In genomic region chr4:149177046-149177445, GRCm38 (mm10) we compare ENCODE assay signal across 22 mouse cellular contexts. TPM values are rescaled to one million over a fixed set of nuclear protein-coding genes. Genes with fewer than 3 reads are reported as not detected.
DNase-seq lines count a peak whose midpoint lies in the region; ATAC-seq and TF ChIP-seq lines count a peak whose summit lies in the region.
"Had no signal": no experiment of that assay in that cellular context is flagged by ENCODE, and none has a peak within 500 bp of the region (broad histone marks: within the 10 kb centered on the region; RNA-seq: fewer than 3 reads in every experiment).

No protein-coding gene starts in this region.

- H3K27me3 ChIP-seq in hindbrain, embryonic 11.5 days (ENCODE audit: control insufficient read depth, insufficient read depth, low read length) = no peaks in the 10 kb centered on the region
- H3K27me3 ChIP-seq in hindbrain, embryonic 12.5 days = no peaks in the 10 kb centered on the region
- no peaks in the 10 kb centered on the region for H3K27me3 ChIP-seq in kidney, embryonic 15.5 days
- H3K27me3 ChIP-seq in lung, postnatal 0 days (replicated peaks; ENCODE audit: insufficient read depth, low read length) = no peaks in the 10 kb centered on the region
- H3K27me3 ChIP-seq in small intestine, adult 2 months (ENCODE audit: control insufficient read depth, insufficient read depth, low read length) = no peaks in the 10 kb centered on the region
- H3K27me3 ChIP-seq: embryonic facial prominence, embryonic 15.5 days; forebrain, embryonic 15.5 days; heart, embryonic 15.5 days had no signal

- no peaks in the 10 kb centered on the region for H3K9me3 ChIP-seq in hindbrain, embryonic 11.5 days (ENCODE audit: control insufficient read depth, low read length)
- H3K9me3 ChIP-seq in hindbrain, embryonic 12.5 days (replicated peaks) = no peaks in the 10 kb centered on the region
- H3K9me3 ChIP-seq in kidney, embryonic 15.5 days (replicated peaks) = no peaks in the 10 kb centered on the region
- H3K9me3 ChIP-seq in lung, postnatal 0 days (ENCODE audit: low read length) = no peaks in the 10 kb centered on the region
- H3K9me3 ChIP-seq: embryonic facial prominence, embryonic 15.5 days; forebrain, embryonic 15.5 days; heart, embryonic 15.5 days had no signal

- no peak for DNase-seq in hindbrain, embryonic 11.5 days (ENCODE audit: low spot score)
- peak; percentile 57 for DNase-seq in kidney, adult 9 months
- peak; percentile 54 for DNase-seq in lung, postnatal 0 days (ENCODE audit: low spot score)
- DNase-seq in lung, adult 18-20 months = no peak
- DNase-seq in left cerebral cortex, adult 11 months (ENCODE audit: low spot score) = no peak
- DNase-seq: adrenal gland, postnatal 25 days; cerebellum, adult 18-20 months; cerebellum, adult 9-11 months; cerebellum, postnatal 36 days; gastrocnemius, postnatal 10 days; heart, adult 2 months; heart, postnatal 14 days had no signal

- no peak for ATAC-seq in hindbrain, embryonic 11.5 days (ENCODE audit: low FRiP score)
- no peak for ATAC-seq in hindbrain, embryonic 12.5 days (ENCODE audit: low FRiP score)
- ATAC-seq in kidney, embryonic 15.5 days (replicated peaks; ENCODE audit: low FRiP score) = no peak
- ATAC-seq in lung, postnatal 0 days = no peak
- ATAC-seq: forebrain, embryonic 15.5 days; hindbrain, embryonic 16.5 days had no signal

- no peak overlapping the region for H3K4me3 ChIP-seq in hindbrain, embryonic 11.5 days (ENCODE audit: low read depth, low read length)
- H3K4me3 ChIP-seq in hindbrain, embryonic 12.5 days = no peak overlapping the region
- no peak overlapping the region for H3K4me3 ChIP-seq in kidney, embryonic 15.5 days (replicated peaks)
- no peak overlapping the region for H3K4me3 ChIP-seq in lung, postnatal 0 days (ENCODE audit: low read depth, low read length)
- H3K4me3 ChIP-seq in small intestine, adult 2 months (ENCODE audit: low read depth, low read length) = no peak overlapping the region
- H3K4me3 ChIP-seq: embryonic facial prominence, embryonic 15.5 days; erythroblast, embryonic 14.5 days; forebrain, embryonic 15.5 days; heart, adult 2 months; heart, embryonic 15.5 days had no signal

- H3K36me3 ChIP-seq in hindbrain, embryonic 11.5 days (ENCODE audit: control insufficient read depth, insufficient read depth, low read length) = peaks cover 8% of the 10 kb centered on the region; the same call in 1 of the 2 replicates
- peaks cover 58% of the 10 kb centered on the region for H3K36me3 ChIP-seq in hindbrain, embryonic 12.5 days
- H3K36me3 ChIP-seq in kidney, embryonic 15.5 days = peaks cover 28% of the 10 kb centered on the region
- H3K36me3 ChIP-seq in lung, postnatal 0 days (ENCODE audit: insufficient read depth, low read length) = peaks cover 4% of the 10 kb centered on the region; the same call in 1 of the 2 replicates
- peaks cover 25% of the 10 kb centered on the region for H3K36me3 ChIP-seq in small intestine, adult 2 months (ENCODE audit: control insufficient read depth, insufficient read depth, low read length)

- 31% methylated on average over 5 of the region's 5 CpGs for WGBS in hindbrain, embryonic 11.5 days
- WGBS in hindbrain, embryonic 12.5 days = 28% methylated on average over 5 of the region's 5 CpGs
- 52% methylated on average over 5 of the region's 5 CpGs for WGBS in kidney, embryonic 15.5 days
- 39% methylated on average over 5 of the region's 5 CpGs for WGBS in lung, postnatal 0 days
- WGBS in small intestine, adult 2 months = 28% methylated on average over 5 of the region's 5 CpGs

- H3K27ac ChIP-seq in hindbrain, embryonic 11.5 days (ENCODE audit: low read depth, low read length) = 0 out of 2 replicates have a peak overlapping the region, but pooled peaks have one; percentile 17
- H3K27ac ChIP-seq in hindbrain, embryonic 12.5 days = no peak overlapping the region
- no peak overlapping the region for H3K27ac ChIP-seq in kidney, embryonic 15.5 days
- H3K27ac ChIP-seq in lung, postnatal 0 days (ENCODE audit: low read length) = no peak overlapping the region
- H3K27ac ChIP-seq in small intestine, adult 2 months (ENCODE audit: insufficient read depth, low read depth, low read length) = peak overlapping the region; percentile 76
- H3K27ac ChIP-seq: embryonic facial prominence, embryonic 15.5 days; forebrain, embryonic 15.5 days; heart, adult 2 months; heart, embryonic 15.5 days had no signal

- no peaks in the 10 kb centered on the region for H3K4me1 ChIP-seq in hindbrain, embryonic 11.5 days (replicated peaks; ENCODE audit: control insufficient read depth, insufficient read depth, low read length)
- H3K4me1 ChIP-seq in hindbrain, embryonic 12.5 days = peaks cover 7% of the 10 kb centered on the region; the same call in 1 of the 2 replicates
- H3K4me1 ChIP-seq in kidney, embryonic 15.5 days = peaks cover 4% of the 10 kb centered on the region; the same call in 1 of the 2 replicates
- H3K4me1 ChIP-seq in lung, postnatal 0 days (ENCODE audit: insufficient read depth, low read depth, low read length) = 0 out of 2 replicates have a peak, but pooled peaks cover 3% of the 10 kb centered on the region
- H3K4me1 ChIP-seq in small intestine, adult 2 months (ENCODE audit: control insufficient read depth, insufficient read depth, insufficient read length, low read length) = peaks cover 16% of the 10 kb centered on the region

- no peak for TF ChIP-seq EP300 in lung, postnatal 0 days (IDR thresholded peaks at IDR 0.05)

- H3K4me2 ChIP-seq in hindbrain, embryonic 11.5 days (replicated peaks; ENCODE audit: low read depth, low read length) = no peak overlapping the region
- no peak overlapping the region for H3K4me2 ChIP-seq in hindbrain, embryonic 12.5 days (replicated peaks)
- no peak overlapping the region for H3K4me2 ChIP-seq in kidney, embryonic 15.5 days
- H3K4me2 ChIP-seq in lung, postnatal 0 days (replicated peaks; ENCODE audit: low read depth, low read length) = no peak overlapping the region
- H3K4me2 ChIP-seq: embryonic facial prominence, embryonic 15.5 days; forebrain, embryonic 15.5 days; heart, embryonic 11.5 days; heart, embryonic 15.5 days had no signal

- TF ChIP-seq CTCF in lung, postnatal 0 days (IDR thresholded peaks at IDR 0.05) = no peak
- no peak for TF ChIP-seq CTCF in small intestine, adult 2 months (IDR thresholded peaks at IDR 0.05; ENCODE audit: extremely low read depth, insufficient read length, insufficient replicate concordance, low read depth, low read length)

- TF ChIP-seq POLR2A in small intestine, adult 2 months (IDR thresholded peaks at IDR 0.05; ENCODE audit: low read depth, low read length) = no peak

- H3K9ac ChIP-seq in hindbrain, embryonic 11.5 days (ENCODE audit: low read depth, low read length) = no peak overlapping the region
- no peak overlapping the region for H3K9ac ChIP-seq in hindbrain, embryonic 12.5 days
- no peak overlapping the region for H3K9ac ChIP-seq in kidney, embryonic 15.5 days
- H3K9ac ChIP-seq in lung, postnatal 0 days (replicated peaks; ENCODE audit: low read depth) = no peak overlapping the region
- H3K9ac ChIP-seq: embryonic facial prominence, embryonic 15.5 days; forebrain, embryonic 15.5 days; heart, embryonic 15.5 days had no signal

RNA-seq across cellular contexts. Expression of gene Pgd, which starts 10.5 kb away (rescaled TPM):
- polyA plus RNA-seq in hindbrain, embryonic 11.5 days (2014; fragmentation: Nextera tagmentation; extraction: Ambion mirVana) = 45.5 and 49.4 TPM in 2 replicates
- 116 and 123 TPM in 2 replicates for polyA plus RNA-seq in hindbrain, embryonic 12.5 days (2016; fragmentation: Nextera tagmentation; extraction: Ambion mirVana)
- polyA plus RNA-seq in kidney, embryonic 15.5 days (2015; fragmentation: Nextera tagmentation; extraction: Ambion mirVana) = 124 and 129 TPM in 2 replicates
- 113 and 119 TPM in 2 replicates for polyA plus RNA-seq in lung, postnatal 0 days (2015; fragmentation: Nextera tagmentation; extraction: Ambion mirVana)
- polyA plus RNA-seq in small intestine, adult 2 months (2012; rRNA removed) = 183 and 292 TPM in 2 replicates

RNA-seq across cellular contexts. Expression of gene Cenps, which starts 39.6 kb away (rescaled TPM):
- 44.7 and 49.1 TPM in 2 replicates for polyA plus RNA-seq in hindbrain, embryonic 11.5 days (2014; fragmentation: Nextera tagmentation; extraction: Ambion mirVana)
- polyA plus RNA-seq in hindbrain, embryonic 12.5 days (2016; fragmentation: Nextera tagmentation; extraction: Ambion mirVana) = 32.4 and 32.9 TPM in 2 replicates
- polyA plus RNA-seq in kidney, embryonic 15.5 days (2015; fragmentation: Nextera tagmentation; extraction: Ambion mirVana) = 36.0 and 40.6 TPM in 2 replicates
- polyA plus RNA-seq in lung, postnatal 0 days (2015; fragmentation: Nextera tagmentation; extraction: Ambion mirVana) = 4.9 and 5.3 TPM in 2 replicates
- 0.77 and 1.9 TPM in 2 replicates for polyA plus RNA-seq in small intestine, adult 2 months (2012; rRNA removed)

RNA-seq across cellular contexts. Expression of gene Cort, which starts 50.5 kb away (rescaled TPM):
- polyA plus RNA-seq in hindbrain, embryonic 11.5 days (2014; fragmentation: Nextera tagmentation; extraction: Ambion mirVana) = 0.36 and 0.54 TPM in 2 replicates
- polyA plus RNA-seq in hindbrain, embryonic 12.5 days (2016; fragmentation: Nextera tagmentation; extraction: Ambion mirVana) = 0.34 and 0.36 TPM in 2 replicates
- polyA plus RNA-seq in kidney, embryonic 15.5 days (2015; fragmentation: Nextera tagmentation; extraction: Ambion mirVana) = 0.32 TPM in 1 of 2 replicates, not detected in the other
- 0.18 and 0.21 TPM in 2 replicates for polyA plus RNA-seq in lung, postnatal 0 days (2015; fragmentation: Nextera tagmentation; extraction: Ambion mirVana)
- polyA plus RNA-seq in small intestine, adult 2 months (2012; rRNA removed) = not detected in 2 replicates
- polyA plus RNA-seq: gonadal fat pad, adult 2 months; heart, adult 2 months had no signal

Comparison
In these comparisons a context has a peak if more than half of its experiments do, and no peak if none do; other contexts are left out.
1. DNase-seq: peak in kidney, adult 9 months (single experiment) and lung, postnatal 0 days (single experiment); none in hindbrain, embryonic 11.5 days (single experiment), lung, adult 18-20 months (0 of 2) and left cerebral cortex, adult 11 months (single experiment).
2. H3K27ac ChIP-seq: peak in hindbrain, embryonic 11.5 days (single experiment) and small intestine, adult 2 months (single experiment); none in hindbrain, embryonic 12.5 days (single experiment), kidney, embryonic 15.5 days (single experiment) and lung, postnatal 0 days (single experiment).